Mouse (Mus musculus): ENCODE results near the gene Chd8.
"Not testable (repeated sequence)": the region's sequence is repeated elsewhere in the genome, so short reads cannot be mapped to it uniquely, and the experiment has no call there.

The Chd8 gene

DNA sequence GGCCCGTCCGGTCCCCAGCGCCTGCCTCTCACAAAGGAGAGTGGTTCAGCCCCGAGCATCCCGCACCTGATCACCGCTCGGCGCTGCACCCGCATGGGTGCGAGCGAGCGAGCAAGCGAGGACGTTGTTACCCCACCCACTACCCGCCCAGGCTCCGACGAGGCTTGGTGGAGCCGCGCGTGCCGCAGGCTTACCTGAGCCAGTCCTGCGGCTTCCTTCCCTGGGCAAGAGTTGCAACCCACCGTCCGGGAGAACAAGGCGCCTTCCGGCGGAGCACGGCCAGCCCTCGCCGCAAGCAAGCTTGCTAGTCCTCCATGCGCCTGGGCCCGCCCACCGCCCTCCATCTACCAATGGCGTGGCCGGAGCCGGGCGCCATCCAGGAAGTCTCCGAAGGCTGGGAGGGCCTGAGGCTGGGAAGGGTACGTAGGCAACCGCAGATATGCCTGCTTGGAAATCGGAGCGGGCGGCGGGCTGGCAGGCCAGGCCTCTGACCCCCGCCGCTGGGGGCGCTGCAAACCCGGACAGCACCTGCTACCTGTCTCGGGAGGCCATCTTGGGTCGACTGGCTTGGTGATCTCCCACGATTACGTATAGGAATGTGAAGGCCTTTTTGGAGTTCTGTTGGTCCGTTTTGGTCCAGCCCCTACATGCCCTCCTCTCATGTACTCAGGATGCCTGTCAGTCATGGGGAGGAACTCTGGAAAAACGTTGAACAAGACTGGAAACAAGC, at the start of gene Chd8:
Gene Chd8 (minus strand): TSS at position 297 of the 730 bp plus-strand sequence.
- DNase-seq, result peak; percentile 96 to 97

DNA sequence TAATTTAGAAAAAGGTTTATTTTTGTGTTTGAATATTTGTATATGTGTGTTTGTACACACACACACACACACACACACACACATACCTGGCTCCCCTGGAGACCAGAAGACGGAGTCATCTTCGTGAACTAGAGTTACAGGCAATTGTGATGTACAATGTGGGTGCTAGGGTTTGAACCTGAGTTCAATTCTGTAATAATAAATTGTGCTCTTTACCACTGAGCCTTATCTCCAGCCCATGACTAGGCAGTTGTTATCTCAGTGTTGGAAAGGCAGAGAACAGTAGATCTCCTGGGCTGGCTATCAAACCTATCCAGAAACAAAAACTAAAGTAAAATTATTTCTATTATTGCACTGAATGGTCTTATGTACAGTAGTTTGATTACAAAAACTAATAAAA, 48.5 kb upstream of the Chd8 start:
- DNase-seq, result no peak

- DNase-seq, result peak; percentile 76 to 84
These were observed 47.2 kb upstream of the Chd8 start, which contains the start of gene Mettl3 for GRCm38 (mm10) chr14:52304644-52305271. Mettl3 (minus strand) TSS chr14:52305128.

DNA sequence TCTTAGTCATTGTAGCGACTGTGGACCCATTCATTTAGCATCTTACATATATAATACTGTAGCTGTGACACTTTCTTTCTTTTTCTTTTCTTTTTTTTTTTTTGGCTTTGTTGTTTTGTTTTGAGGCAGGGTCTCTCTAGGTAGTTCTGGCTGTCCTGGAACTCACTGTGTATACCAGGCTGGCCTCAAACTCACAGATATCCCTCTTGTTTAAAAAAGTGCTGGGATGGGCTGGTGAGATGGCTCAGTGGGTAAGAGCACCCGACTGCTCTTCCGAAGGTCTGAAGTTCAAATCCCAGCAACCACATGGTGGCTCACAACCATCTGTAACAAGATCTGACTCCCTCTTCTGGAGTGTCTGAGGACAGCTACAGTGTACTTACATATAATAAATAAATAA, 45.9 kb upstream of the Chd8 start:
- not testable (repeated sequence) for DNase-seq

- no peak for DNase-seq
These were observed 38.1 kb upstream of the Chd8 start for GRCm38 (mm10) chr14:52295558-52296264.

DNA sequence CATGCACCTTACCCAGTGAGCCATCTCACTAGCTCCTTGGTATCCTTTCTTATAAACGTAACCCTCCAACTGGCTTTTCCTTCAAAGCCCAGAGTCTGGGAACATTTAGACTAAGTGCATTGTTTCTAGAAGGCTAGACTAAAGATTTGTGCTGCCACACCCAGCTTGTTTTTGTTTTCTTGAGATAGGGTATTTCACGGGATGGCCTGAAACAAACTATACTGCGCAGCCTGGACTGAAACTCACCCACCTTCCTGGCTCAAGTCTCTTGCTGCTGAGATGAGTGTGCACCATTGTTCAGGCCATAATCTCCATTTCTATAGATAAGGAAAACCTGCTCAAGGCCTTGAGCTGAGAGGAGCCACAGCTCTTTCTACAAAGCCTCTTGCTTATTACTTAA, 26.6 kb upstream of the Chd8 start:
- no peak for DNase-seq

DNA sequence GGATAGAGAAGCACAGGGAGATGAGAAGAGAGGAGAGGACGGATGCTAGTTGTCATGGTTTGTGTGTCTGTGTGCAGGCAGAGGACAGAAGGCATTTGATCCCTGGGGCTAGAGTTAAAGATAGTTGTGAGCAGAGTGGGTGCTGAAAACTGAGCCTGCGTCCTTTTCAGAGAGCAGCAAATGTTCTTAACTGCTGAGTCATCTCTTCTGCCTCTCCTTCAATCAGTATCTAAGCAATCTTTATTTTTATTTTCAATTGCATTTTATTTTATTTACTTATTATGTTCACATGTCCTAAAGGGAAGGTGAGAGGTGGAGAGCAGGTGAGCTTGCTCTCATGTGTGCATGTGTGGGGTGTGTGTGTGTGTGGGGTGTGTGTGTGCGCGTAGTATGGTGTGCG, 26.0 kb upstream of the Chd8 start:
- DNase-seq, result no peak

- DNase-seq, result no peak
These were observed 22.2 kb upstream of the Chd8 start for GRCm38 (mm10) chr14:52279747-52280120.

- DNase-seq, result peak; percentile 96 to 97
These were observed 21.6 kb upstream of the Chd8 start, which contains the start of the genes Tox4 and Rab2b for GRCm38 (mm10) chr14:52278932-52279746. Tox4 (plus strand) TSS chr14:52279146. Rab2b (minus strand) TSS chr14:52279545.

GRCm38 (mm10) chr14:52277210-52277609, 19.6 kb upstream of the Chd8 start:
- DNase-seq, result no peak

- no peak for DNase-seq
These were observed 15.2 kb upstream of the Chd8 start for GRCm38 (mm10) chr14:52272781-52273180.

- peak in 1 of 2 experiments; percentile 16 for DNase-seq
These were observed 1.0 kb downstream of the Chd8 start for GRCm38 (mm10) chr14:52256311-52257175.

DNA sequence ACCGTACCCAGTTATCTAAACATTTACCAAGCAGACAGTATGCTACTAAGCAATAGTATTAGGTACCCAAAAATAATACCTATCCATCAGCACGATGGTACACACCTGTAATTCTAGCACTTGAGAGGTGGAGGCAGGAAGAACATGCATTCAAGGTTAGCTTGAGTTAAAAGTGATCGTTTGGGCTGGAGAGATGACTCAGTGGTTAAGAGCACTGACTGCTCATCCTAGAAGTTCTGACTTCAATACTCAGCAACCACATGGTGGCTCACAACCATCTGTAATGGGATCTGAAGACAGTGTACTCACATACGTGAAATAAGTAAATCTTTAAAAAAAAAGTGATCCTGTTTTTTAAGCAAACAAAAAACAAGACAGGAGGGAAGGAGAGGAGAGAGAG, 11.5 kb downstream of the Chd8 start:
- DNase-seq, result no peak

- no peak for DNase-seq
These were observed 12.9 kb downstream of the Chd8 start for GRCm38 (mm10) chr14:52244690-52245042.

DNA sequence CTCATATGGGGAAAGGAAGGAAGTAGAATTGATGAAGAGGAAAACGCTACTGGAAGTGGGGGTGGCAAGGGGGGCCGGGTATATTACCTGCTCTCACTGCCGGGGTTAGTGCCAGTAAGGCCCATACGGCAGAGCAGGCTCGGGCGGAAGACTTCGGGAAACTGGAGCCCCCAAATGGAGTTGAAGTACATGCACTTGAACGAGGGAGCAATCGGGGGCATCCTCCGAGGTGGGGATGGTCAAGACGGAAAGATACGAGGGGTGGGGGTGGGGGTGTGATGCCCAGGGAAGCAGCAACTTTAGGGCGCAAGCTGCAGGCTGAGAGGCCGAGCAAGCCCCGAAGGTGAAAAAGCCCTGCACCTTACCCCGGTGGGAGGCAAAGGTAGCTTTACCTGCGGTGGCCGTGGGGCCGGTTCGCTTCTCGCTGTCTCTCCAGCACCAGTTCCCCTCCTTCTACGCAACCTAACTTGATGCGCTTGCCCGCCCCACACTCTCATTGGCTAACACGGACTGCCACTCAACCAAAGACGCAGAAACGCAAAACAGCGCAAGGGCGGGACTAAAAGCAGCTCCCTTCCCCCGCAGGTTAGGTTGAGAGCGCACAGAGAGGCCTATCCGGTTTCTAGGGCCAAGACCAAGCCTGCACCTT, 13.4 kb downstream of the Chd8 start:
- DNase-seq, result peak; percentile 97 to 99

- DNase-seq, result no peak
These were observed 21.4 kb downstream of the Chd8 start for GRCm38 (mm10) chr14:52236216-52236615.

- no peak for DNase-seq
These were observed 22.4 kb downstream of the Chd8 start for GRCm38 (mm10) chr14:52235165-52235564.

GRCm38 (mm10) chr14:52232249-52232648, 25.3 kb downstream of the Chd8 start:
- DNase-seq, result no peak

DNA sequence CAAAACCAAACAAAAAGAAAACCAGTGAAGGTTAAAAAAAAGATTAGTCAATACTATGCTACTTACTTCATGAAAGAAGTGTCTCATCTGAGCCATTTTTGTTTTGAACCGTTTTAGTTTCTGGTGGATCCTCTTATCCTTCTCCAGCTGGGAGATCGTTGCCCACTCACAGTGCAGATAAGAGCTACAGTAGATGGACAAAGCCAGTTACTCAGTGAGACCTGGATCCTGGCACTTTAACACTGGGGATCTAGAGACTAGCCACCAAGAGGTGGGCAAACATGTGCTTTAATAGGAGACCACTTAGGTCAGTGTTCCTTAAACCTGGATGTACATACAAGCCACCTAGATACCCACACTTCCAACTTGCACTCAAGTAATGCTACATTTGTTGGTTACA, 31.6 kb downstream of the Chd8 start:
- no peak for DNase-seq

DNA sequence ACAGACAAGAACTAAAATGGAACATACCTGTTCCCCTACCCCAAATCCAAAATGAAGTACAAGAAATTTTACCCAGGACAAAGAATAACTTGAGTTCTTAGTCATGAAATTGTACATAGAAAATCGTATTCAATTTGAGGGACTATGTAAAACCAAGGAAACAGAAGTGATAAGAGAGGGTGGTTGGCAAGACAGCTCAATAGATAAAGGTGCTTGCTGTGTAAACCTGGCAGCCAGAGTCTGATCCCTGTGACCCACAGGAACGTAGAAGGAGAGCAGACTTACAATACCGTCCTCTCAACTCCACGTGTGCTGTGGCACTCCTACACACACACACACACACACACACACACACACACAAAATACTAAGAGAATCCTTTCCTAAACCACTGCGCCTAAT, 40.3 kb downstream of the Chd8 start:
- no peak for DNase-seq

DNA sequence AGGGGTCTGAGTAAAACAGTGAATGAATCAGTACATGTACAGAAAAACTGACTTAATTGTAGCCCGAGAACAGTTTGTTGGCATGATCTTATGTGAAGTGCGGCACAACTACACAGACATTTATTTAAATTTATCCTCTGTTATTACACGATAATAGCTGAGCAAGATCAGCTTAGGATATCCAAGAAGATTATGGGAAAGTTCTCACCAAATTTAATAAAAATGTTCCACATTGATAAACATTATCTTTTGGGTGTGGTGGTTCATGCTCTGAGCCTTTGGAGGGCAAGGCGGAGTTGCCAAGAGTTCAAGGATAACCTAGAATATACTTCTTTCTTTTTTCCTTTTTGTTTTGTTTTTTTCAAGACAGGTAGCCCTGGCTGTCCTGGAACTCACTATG, 58.2 kb downstream of the Chd8 start:
- DNase-seq, result no peak

All from spleen, adult 18-20 months (tissue).